Mouse (Mus musculus): ENCODE measurements at regions not wholly inside any gene's neighbourhood (a gene's known extent, or its start where the extent isn't known, plus 50 kb on each side); places are given as distances from the start of the nearest gene placed in this dataset.
"Not testable (repeated sequence)": the region's sequence is repeated elsewhere in the genome, so short reads cannot be mapped to it uniquely, and the experiment has no call there.

GRCm38 (mm10) chr12:45489029-45489428 is 414.5 kb upstream of the Stxbp6 start:
- no peaks in the 10 kb centered on the region for H3K36me3 ChIP-seq (ENCODE audit: control insufficient read depth, insufficient read depth, low read length)
- no peak overlapping the region for H3K4me2 ChIP-seq (ENCODE audit: low read depth, low read length)
- H3K4me3 ChIP-seq (ENCODE audit: low read depth, low read length) = no peak overlapping the region
- H3K4me1 ChIP-seq (ENCODE audit: control insufficient read depth, insufficient read depth, low read length) = no peaks in the 10 kb centered on the region
- DNase-seq (ENCODE audit: low spot score) (no peak), ATAC-seq (ENCODE audit: low read depth) (no peak)
- no peaks in the 10 kb centered on the region for H3K9me3 ChIP-seq (ENCODE audit: control insufficient read depth, low read length)
- H3K27me3 ChIP-seq (replicated peaks; ENCODE audit: control insufficient read depth, insufficient read depth, low read length) = no peaks in the 10 kb centered on the region
- WGBS = 56% methylated on average over 1 of the region's 1 CpGs
- no peak overlapping the region for H3K27ac ChIP-seq (replicated peaks; ENCODE audit: low read depth, low read length)
- H3K9ac ChIP-seq (ENCODE audit: low read depth, low read length) = no peak overlapping the region

DNA sequence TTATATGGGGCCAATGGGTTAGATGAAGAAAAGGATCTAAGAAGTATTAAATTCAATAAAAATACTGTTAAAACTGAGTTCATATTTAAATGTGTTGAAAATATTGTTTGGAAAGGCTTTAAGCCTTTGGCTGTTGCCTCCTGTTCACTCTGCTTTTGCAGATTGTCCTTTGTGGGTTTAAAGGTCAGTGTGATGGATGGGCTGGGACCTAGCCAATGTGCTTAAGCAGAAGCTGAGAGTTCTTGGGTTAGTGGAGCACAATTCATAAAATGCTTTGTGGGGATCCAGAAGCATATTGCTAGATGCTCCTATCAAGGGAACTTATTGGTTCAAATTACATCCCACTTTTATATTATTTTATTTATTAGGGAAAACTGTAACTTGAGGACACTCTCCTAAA is 402.4 kb upstream of the Stxbp6 start:
- no peaks in the 10 kb centered on the region for H3K4me1 ChIP-seq (ENCODE audit: control insufficient read depth, insufficient read depth, low read length)
- H3K4me2 ChIP-seq (ENCODE audit: low read depth, low read length) = no peak overlapping the region
- no peak overlapping the region for H3K9ac ChIP-seq (ENCODE audit: low read depth, low read length)
- no peak overlapping the region for H3K27ac ChIP-seq (replicated peaks; ENCODE audit: low read depth, low read length)
- no peaks in the 10 kb centered on the region for H3K36me3 ChIP-seq (ENCODE audit: control insufficient read depth, insufficient read depth, low read length)
- DNase-seq (ENCODE audit: low spot score) = no peak
- H3K4me3 ChIP-seq (ENCODE audit: low read depth, low read length) = no peak overlapping the region
- H3K27me3 ChIP-seq (replicated peaks; ENCODE audit: control insufficient read depth, insufficient read depth, low read length) = no peaks in the 10 kb centered on the region
- no peak for ATAC-seq (ENCODE audit: low read depth)
- no peaks in the 10 kb centered on the region for H3K9me3 ChIP-seq (ENCODE audit: control insufficient read depth, low read length)

GRCm38 (mm10) chr12:45468093-45468492 is 393.6 kb upstream of the Stxbp6 start:
- ATAC-seq (ENCODE audit: low read depth) (no peak), DNase-seq (ENCODE audit: low spot score) (no peak)
- H3K4me1 ChIP-seq (ENCODE audit: control insufficient read depth, insufficient read depth, low read length) = no peaks in the 10 kb centered on the region
- no peak overlapping the region for H3K27ac ChIP-seq (replicated peaks; ENCODE audit: low read depth, low read length)
- no peaks in the 10 kb centered on the region for H3K9me3 ChIP-seq (ENCODE audit: control insufficient read depth, low read length)
- H3K9ac ChIP-seq (ENCODE audit: low read depth, low read length) = no peak overlapping the region
- H3K4me2 ChIP-seq (ENCODE audit: low read depth, low read length) = no peak overlapping the region
- H3K4me3 ChIP-seq (ENCODE audit: low read depth, low read length) = no peak overlapping the region
- H3K27me3 ChIP-seq (replicated peaks; ENCODE audit: control insufficient read depth, insufficient read depth, low read length) = no peaks in the 10 kb centered on the region
- 76% methylated on average over 3 of the region's 3 CpGs for WGBS
- no peaks in the 10 kb centered on the region for H3K36me3 ChIP-seq (ENCODE audit: control insufficient read depth, insufficient read depth, low read length)

- H3K9ac ChIP-seq (ENCODE audit: low read depth, low read length) = no peak overlapping the region
- no peak overlapping the region for H3K4me3 ChIP-seq (ENCODE audit: low read depth, low read length)
- no peak overlapping the region for H3K27ac ChIP-seq (replicated peaks; ENCODE audit: low read depth, low read length)
- 28% methylated on average over 2 of the region's 2 CpGs for WGBS
- H3K36me3 ChIP-seq (ENCODE audit: control insufficient read depth, insufficient read depth, low read length) = no peaks in the 10 kb centered on the region
- DNase-seq (ENCODE audit: low spot score) (peak; percentile 89), ATAC-seq (ENCODE audit: low read depth) (peak; percentile 47; the same call in 1 of the 2 replicates)
- no peak overlapping the region for H3K4me2 ChIP-seq (ENCODE audit: low read depth, low read length)
- no peaks in the 10 kb centered on the region for H3K27me3 ChIP-seq (replicated peaks; ENCODE audit: control insufficient read depth, insufficient read depth, low read length)
- H3K4me1 ChIP-seq (ENCODE audit: control insufficient read depth, insufficient read depth, low read length) = no peaks in the 10 kb centered on the region
- H3K9me3 ChIP-seq (ENCODE audit: control insufficient read depth, low read length) = no peaks in the 10 kb centered on the region
These were observed 392.5 kb upstream of the Stxbp6 start for GRCm38 (mm10) chr12:45467058-45467457.

DNA sequence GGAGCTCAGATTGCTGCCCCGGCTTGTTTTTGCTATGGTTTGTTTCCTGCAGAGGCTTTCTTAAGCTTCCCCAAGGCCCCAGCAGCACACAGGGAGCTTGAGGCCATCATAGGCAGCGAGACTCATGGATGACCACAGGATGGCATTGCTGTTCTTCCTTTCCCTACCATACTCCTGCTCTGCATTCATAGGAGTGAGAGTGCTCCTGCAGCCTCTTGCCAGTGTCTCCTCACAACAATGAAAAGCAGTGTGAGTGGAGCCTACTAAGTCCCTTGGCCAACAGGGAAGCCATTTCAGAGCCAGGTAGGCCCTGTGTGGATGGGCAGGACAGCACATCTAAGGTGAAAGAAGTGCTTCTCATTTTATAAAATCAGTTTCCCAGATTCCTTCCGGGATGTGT is 391.6 kb upstream of the Stxbp6 start:
- 50% methylated on average over 3 of the region's 3 CpGs for WGBS
- H3K27me3 ChIP-seq (replicated peaks; ENCODE audit: control insufficient read depth, insufficient read depth, low read length) = no peaks in the 10 kb centered on the region
- H3K9me3 ChIP-seq (ENCODE audit: control insufficient read depth, low read length) = no peaks in the 10 kb centered on the region
- no peak overlapping the region for H3K27ac ChIP-seq (replicated peaks; ENCODE audit: low read depth, low read length)
- no peak overlapping the region for H3K4me2 ChIP-seq (ENCODE audit: low read depth, low read length)
- H3K4me3 ChIP-seq (ENCODE audit: low read depth, low read length) = no peak overlapping the region
- no peaks in the 10 kb centered on the region for H3K36me3 ChIP-seq (ENCODE audit: control insufficient read depth, insufficient read depth, low read length)
- H3K4me1 ChIP-seq (ENCODE audit: control insufficient read depth, insufficient read depth, low read length) = no peaks in the 10 kb centered on the region
- H3K9ac ChIP-seq (ENCODE audit: low read depth, low read length) = no peak overlapping the region
- 0 out of 2 replicates have a peak, but pooled peaks have one; percentile 62 for ATAC-seq (ENCODE audit: low read depth)
- peak; percentile 33 for DNase-seq (ENCODE audit: low spot score)

DNA sequence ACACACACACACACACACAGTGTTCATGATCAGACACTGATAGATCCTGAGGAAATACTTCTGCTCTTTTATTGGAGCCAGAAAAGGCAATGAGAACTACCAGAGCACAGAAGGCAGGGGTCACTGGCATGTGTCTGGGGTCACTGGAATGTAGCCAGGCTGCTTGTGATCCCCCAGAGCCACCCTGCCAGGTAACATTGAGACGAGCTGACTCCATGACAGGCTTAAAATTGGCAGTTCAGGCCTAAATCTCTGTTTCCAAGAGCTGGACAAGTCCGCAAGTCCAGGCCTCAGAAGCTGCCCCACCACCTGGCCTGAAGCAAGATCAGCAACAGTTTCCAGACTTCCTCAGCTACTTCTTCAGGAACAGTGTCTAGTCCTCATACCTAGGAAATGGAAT is 390.4 kb upstream of the Stxbp6 start:
- no peak for ATAC-seq (ENCODE audit: low read depth)
- no peak overlapping the region for H3K27ac ChIP-seq (replicated peaks; ENCODE audit: low read depth, low read length)
- H3K9ac ChIP-seq (ENCODE audit: low read depth, low read length) = no peak overlapping the region
- H3K9me3 ChIP-seq (ENCODE audit: control insufficient read depth, low read length) = no peaks in the 10 kb centered on the region
- no peaks in the 10 kb centered on the region for H3K36me3 ChIP-seq (ENCODE audit: control insufficient read depth, insufficient read depth, low read length)
- DNase-seq (ENCODE audit: low spot score) = no peak
- no peak overlapping the region for H3K4me2 ChIP-seq (ENCODE audit: low read depth, low read length)
- H3K27me3 ChIP-seq (replicated peaks; ENCODE audit: control insufficient read depth, insufficient read depth, low read length) = no peaks in the 10 kb centered on the region
- no peaks in the 10 kb centered on the region for H3K4me1 ChIP-seq (ENCODE audit: control insufficient read depth, insufficient read depth, low read length)
- H3K4me3 ChIP-seq (ENCODE audit: low read depth, low read length) = no peak overlapping the region
- 59% methylated on average over 2 of the region's 2 CpGs for WGBS

DNA sequence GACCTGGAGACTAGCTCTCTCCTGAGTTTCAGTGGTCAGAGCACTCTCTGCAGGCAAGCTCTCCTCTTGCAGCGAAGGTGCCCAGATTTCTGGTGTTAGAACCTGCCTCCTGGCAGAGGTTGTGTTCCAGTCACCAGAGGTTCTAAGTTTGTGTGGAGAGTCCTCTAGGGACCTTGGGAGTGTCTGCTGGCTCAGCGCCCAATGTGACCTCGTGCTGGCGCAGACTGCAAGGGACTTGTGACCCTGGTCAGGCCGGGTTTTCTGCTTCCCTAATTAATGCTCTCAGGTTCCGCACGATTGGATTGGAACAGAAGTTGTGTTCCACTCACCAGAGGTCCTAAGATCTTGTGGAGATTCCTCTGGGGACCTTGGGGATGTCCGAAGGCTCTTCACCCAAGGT is 384.2 kb upstream of the Stxbp6 start:
- 76% methylated on average over 8 of the region's 8 CpGs for WGBS
- not testable (repeated sequence) for H3K27me3 ChIP-seq (replicated peaks; ENCODE audit: control insufficient read depth, insufficient read depth, low read length); H3K4me3 ChIP-seq (ENCODE audit: low read depth, low read length); H3K9me3 ChIP-seq (ENCODE audit: control insufficient read depth, low read length); H3K4me1 ChIP-seq (ENCODE audit: control insufficient read depth, insufficient read depth, low read length); H3K4me2 ChIP-seq (ENCODE audit: low read depth, low read length); H3K36me3 ChIP-seq (ENCODE audit: control insufficient read depth, insufficient read depth, low read length); H3K27ac ChIP-seq (replicated peaks; ENCODE audit: low read depth, low read length); ATAC-seq (ENCODE audit: low read depth); DNase-seq (ENCODE audit: low spot score); H3K9ac ChIP-seq (ENCODE audit: low read depth, low read length)

DNA sequence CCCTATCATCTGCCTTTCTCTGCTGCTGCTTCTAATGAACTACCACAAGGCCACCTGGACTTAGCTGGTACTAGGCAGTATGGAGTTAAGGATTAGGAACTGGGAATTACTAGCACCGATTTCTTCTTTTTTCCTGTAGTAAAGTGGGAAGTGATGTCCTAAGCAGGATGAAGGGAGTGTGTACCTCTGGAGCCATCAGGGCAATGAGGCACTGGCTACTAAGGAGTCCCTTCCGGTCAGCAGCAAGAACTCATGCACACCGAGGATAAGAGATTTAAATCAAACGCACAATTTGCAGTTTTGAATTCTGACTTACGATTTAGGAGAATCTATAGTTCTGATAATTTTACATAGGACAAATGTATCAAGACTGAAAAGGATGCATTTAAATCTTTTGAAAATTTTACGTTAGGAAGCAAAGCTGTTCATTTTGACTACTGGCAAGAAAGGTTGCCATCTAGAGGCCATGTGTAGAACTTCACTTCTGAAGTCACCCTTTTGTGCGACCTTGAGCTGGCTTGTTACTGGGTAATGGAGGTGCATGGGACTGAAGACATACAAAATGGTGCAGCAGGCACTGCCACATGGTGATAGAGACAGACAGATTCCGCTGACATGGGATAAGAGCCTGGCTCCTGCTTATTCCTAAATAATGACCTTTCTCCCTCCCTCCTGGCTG is 369.1 kb upstream of the Stxbp6 start:
- DNase-seq (ENCODE audit: low spot score) (peak; percentile 65), ATAC-seq (ENCODE audit: low read depth) (peak; percentile 55; the same call in 1 of the 2 replicates)
- 58% methylated on average over 8 of the region's 8 CpGs for WGBS
- no peak overlapping the region for H3K4me2 ChIP-seq (ENCODE audit: low read depth, low read length)
- H3K4me3 ChIP-seq (ENCODE audit: low read depth, low read length) = no peak overlapping the region
- no peaks in the 10 kb centered on the region for H3K9me3 ChIP-seq (ENCODE audit: control insufficient read depth, low read length)
- no peaks in the 10 kb centered on the region for H3K4me1 ChIP-seq (ENCODE audit: control insufficient read depth, insufficient read depth, low read length)
- no peak overlapping the region for H3K27ac ChIP-seq (replicated peaks; ENCODE audit: low read depth, low read length)
- H3K27me3 ChIP-seq (replicated peaks; ENCODE audit: control insufficient read depth, insufficient read depth, low read length) = no peaks in the 10 kb centered on the region
- no peak overlapping the region for H3K9ac ChIP-seq (ENCODE audit: low read depth, low read length)
- no peaks in the 10 kb centered on the region for H3K36me3 ChIP-seq (ENCODE audit: control insufficient read depth, insufficient read depth, low read length)

DNA sequence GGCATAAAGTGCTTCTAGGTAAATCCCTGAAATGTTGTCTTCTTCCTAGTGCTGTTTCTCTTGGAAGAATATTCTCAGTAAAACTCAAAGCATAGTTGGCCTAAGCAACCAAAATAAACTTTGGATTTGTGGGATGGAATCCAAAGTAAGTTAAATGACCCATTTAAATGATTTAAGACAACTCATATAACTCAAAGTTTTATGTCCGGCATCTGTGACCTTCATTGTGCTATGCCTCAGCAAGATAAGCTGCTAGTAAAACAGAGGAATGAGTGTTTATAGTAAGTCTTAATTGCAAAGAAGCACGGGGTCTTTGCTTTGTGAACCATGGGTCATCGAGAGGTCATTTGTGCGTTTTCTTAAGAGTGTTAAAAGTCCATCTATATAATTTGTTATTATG is 368.0 kb upstream of the Stxbp6 start:
- DNase-seq (ENCODE audit: low spot score) = no peak
- Histone ChIP-seq H3K4me1 (ENCODE audit: control insufficient read depth, insufficient read depth, low read length) (no peaks in the 10 kb centered on the region), H3K27ac (replicated peaks; ENCODE audit: low read depth, low read length) (no peak overlapping the region), H3K9me3 (ENCODE audit: control insufficient read depth, low read length) (no peaks in the 10 kb centered on the region), H3K9ac (ENCODE audit: low read depth, low read length) (no peak overlapping the region), H3K4me3 (ENCODE audit: low read depth, low read length) (no peak overlapping the region), H3K27me3 (replicated peaks; ENCODE audit: control insufficient read depth, insufficient read depth, low read length) (no peaks in the 10 kb centered on the region), H3K4me2 (ENCODE audit: low read depth, low read length) (no peak overlapping the region), H3K36me3 (ENCODE audit: control insufficient read depth, insufficient read depth, low read length) (no peaks in the 10 kb centered on the region)
- ATAC-seq (ENCODE audit: low read depth) = no peak
- WGBS = 49% methylated on average over 4 of the region's 4 CpGs

All from embryonic facial prominence, embryonic 14.5 days (tissue).